Mouse (Mus musculus) thymus, adult 2 months (tissue): ENCODE measurements around the gene Epop.

Experiments used
- CTCF ChIP-seq: fragments of 200-500 bp; IDR thresholded peaks from 2 replicates; pipeline ENCODE4 v1.5.1; 2012; ENCODE audit warnings: mild to moderate bottlenecking, control low read depth, low read length, moderate library complexity, borderline replicate concordance; ENCODE audit not compliant: control insufficient read depth, poor library complexity, insufficient read depth; ENCODE audit errors: extremely low read depth
- POLR2A ChIP-seq: fragments of 200-500 bp; IDR thresholded peaks from 2 replicates; pipeline ENCODE4 v1.6.1; 2012; ENCODE audit warnings: mild to moderate bottlenecking, low read length, control low read depth, moderate library complexity; ENCODE audit not compliant: control insufficient read depth, poor library complexity, insufficient read depth; ENCODE audit errors: extremely low read depth

- TF ChIP-seq CTCF (no peak), POLR2A (no peak)
Observed at GRCm38 (mm10) chr11:97642746-97643145, 13.2 kb upstream of the Epop start.
